Mouse (Mus musculus) embryonic facial prominence, embryonic 12.5 days (tissue): Measurements from ENCODE around the gene Tmem236. TPM values are rescaled to one million over a fixed set of nuclear protein-coding genes. Genes with fewer than 3 reads are reported as not detected.

ENCODE experiments used
- ATAC-seq: fragments of 200-750 bp; cut with Nextera tagmentation; 2 replicates; pipeline ENCODE4 v1.8.0; 2017; ENCODE audit not compliant: insufficient number of reproducible peaks, insufficient read depth, low FRiP score, low TSS enrichment
- H3K27ac ChIP-seq: fragments of 300-500 bp; sonication (generic); 2 replicates; pipeline ENCODE4 v1.5.1; 2016; ENCODE audit warnings: mild to moderate bottlenecking
- H3K27me3 ChIP-seq: fragments of 300-500 bp; sonication (generic); 2 replicates; pipeline ENCODE4 v1.6.1; 2016; ENCODE audit warnings: mild to moderate bottlenecking, moderate library complexity
- H3K36me3 ChIP-seq: fragments of 300-500 bp; sonication (generic); 2 replicates; pipeline ENCODE4 v1.6.1; 2016; ENCODE audit warnings: mild to moderate bottlenecking
- H3K4me1 ChIP-seq: fragments of 300-500 bp; sonication (generic); 2 replicates; pipeline ENCODE4 v1.6.1; 2016
- H3K4me2 ChIP-seq: fragments of 300-500 bp; sonication (generic); replicated peaks from 2 replicates; pipeline ENCODE4 v1.6.1; 2016; ENCODE audit warnings: mild to moderate bottlenecking, moderate library complexity
- H3K4me3 ChIP-seq: fragments of 300-500 bp; sonication (generic); 2 replicates; pipeline ENCODE4 v1.5.1; 2016; ENCODE audit warnings: mild to moderate bottlenecking
- H3K9ac ChIP-seq: fragments of 300-500 bp; sonication (generic); 2 replicates; pipeline ENCODE4 v1.6.1; 2016; ENCODE audit warnings: mild to moderate bottlenecking, moderate library complexity
- H3K9me3 ChIP-seq: fragments of 300-500 bp; sonication (generic); 2 replicates; pipeline ENCODE4 v1.6.1; 2016; ENCODE audit warnings: mild to moderate bottlenecking, moderate library complexity
- WGBS: fragments of 180-500 bp; shearing (Covaris S2); methylation state at CpG from one replicate; pipeline ENCODE4 v1.1.7; 2016; 5-methylcytosine and 5-hydroxymethylcytosine counted together
- polyA plus RNA-seq: library from polyadenylated mRNA; unstranded; fragments of >200 nt; fragmentation: Nextera tagmentation; extraction: Ambion mirVana; gene quantifications from 2 replicates; pipeline ENCODE4 v1.2.1, GENCODE M21; 2016

The Tmem236 gene
- polyA plus RNA-seq: 0.05 TPM in 1 of 2 replicates, not detected in the other

DNA sequence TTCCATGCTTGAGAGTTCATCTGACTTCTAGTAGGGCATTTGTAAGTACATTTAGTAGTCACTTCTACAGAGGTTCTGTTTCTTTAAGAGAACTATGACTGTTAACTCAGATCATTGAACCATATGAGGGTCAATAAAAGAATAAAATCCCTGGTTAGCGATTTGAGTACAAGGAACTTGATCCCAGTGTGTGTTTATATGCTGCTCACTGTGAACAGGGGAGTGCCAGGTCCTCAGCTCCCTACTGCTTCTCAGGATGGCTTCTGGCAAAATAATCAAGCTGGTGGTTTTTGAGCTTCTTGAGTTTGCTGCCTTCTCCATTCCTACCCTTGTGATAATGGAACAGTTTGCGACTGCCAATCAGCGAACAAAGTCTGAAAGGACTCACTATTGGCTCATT lies at the start of gene Tmem236:
Gene Tmem236 (plus strand): TSS at position 190 of the 400 bp plus-strand sequence.
- Histone ChIP-seq H3K4me1 (no peaks in the 10 kb centered on the region), H3K9ac (no peak within 1 kb of the TSS), H3K4me2 (no peak within 1 kb of the TSS), H3K9me3 (no peaks in the 10 kb centered on the region), H3K4me3 (no peak within 1 kb of the TSS), H3K36me3 (no peaks in the 10 kb centered on the region), H3K27ac (no peak within 1 kb of the TSS), H3K27me3 (no peaks in the 10 kb centered on the region)
- no peak for ATAC-seq
- 68% methylated on average over 3 of the region's 3 CpGs for WGBS

GRCm38 (mm10) chr2:14126387-14126786 lies 47.9 kb upstream of the Tmem236 start:
- WGBS: 90% methylated on average over 6 of the region's 6 CpGs
- no peak overlapping the region for H3K27ac ChIP-seq
- H3K27me3 ChIP-seq: no peaks in the 10 kb centered on the region

GRCm38 (mm10) chr2:14127629-14128028 lies 46.7 kb upstream of the Tmem236 start:
- H3K27ac ChIP-seq: no peak overlapping the region
- H3K9me3 ChIP-seq: no peaks in the 10 kb centered on the region
- H3K4me3 ChIP-seq: no peak overlapping the region
- peaks cover 38% of the 10 kb centered on the region for H3K36me3 ChIP-seq
- no peak for ATAC-seq
- H3K4me2 ChIP-seq: no peak overlapping the region
- WGBS: 56% methylated on average over 3 of the region's 3 CpGs
- no peak overlapping the region for H3K9ac ChIP-seq
- H3K4me1 ChIP-seq: no peaks in the 10 kb centered on the region
- H3K27me3 ChIP-seq: no peaks in the 10 kb centered on the region

More at GRCm38 (mm10) chr2:14126387-14126786, 47.9 kb upstream of the Tmem236 start:
- Histone ChIP-seq H3K4me2 (no peak overlapping the region), H3K36me3 (peaks cover 27% of the 10 kb centered on the region), H3K9me3 (no peaks in the 10 kb centered on the region), H3K9ac (no peak overlapping the region), H3K4me3 (no peak overlapping the region), H3K4me1 (no peaks in the 10 kb centered on the region)
- ATAC-seq: no peak

GRCm38 (mm10) chr2:14130641-14131339 lies 43.5 kb upstream of the Tmem236 start:
- H3K27me3 ChIP-seq: no peaks in the 10 kb centered on the region
- H3K4me3 ChIP-seq: no peak overlapping the region
- H3K4me1 ChIP-seq: no peaks in the 10 kb centered on the region
- H3K9me3 ChIP-seq: no peaks in the 10 kb centered on the region
- H3K9ac ChIP-seq: no peak overlapping the region
- ATAC-seq: no peak
- H3K36me3 ChIP-seq: peaks cover 32% of the 10 kb centered on the region
- WGBS: 91% methylated on average over 12 of the region's 12 CpGs
- no peak overlapping the region for H3K27ac ChIP-seq
- no peak overlapping the region for H3K4me2 ChIP-seq

DNA sequence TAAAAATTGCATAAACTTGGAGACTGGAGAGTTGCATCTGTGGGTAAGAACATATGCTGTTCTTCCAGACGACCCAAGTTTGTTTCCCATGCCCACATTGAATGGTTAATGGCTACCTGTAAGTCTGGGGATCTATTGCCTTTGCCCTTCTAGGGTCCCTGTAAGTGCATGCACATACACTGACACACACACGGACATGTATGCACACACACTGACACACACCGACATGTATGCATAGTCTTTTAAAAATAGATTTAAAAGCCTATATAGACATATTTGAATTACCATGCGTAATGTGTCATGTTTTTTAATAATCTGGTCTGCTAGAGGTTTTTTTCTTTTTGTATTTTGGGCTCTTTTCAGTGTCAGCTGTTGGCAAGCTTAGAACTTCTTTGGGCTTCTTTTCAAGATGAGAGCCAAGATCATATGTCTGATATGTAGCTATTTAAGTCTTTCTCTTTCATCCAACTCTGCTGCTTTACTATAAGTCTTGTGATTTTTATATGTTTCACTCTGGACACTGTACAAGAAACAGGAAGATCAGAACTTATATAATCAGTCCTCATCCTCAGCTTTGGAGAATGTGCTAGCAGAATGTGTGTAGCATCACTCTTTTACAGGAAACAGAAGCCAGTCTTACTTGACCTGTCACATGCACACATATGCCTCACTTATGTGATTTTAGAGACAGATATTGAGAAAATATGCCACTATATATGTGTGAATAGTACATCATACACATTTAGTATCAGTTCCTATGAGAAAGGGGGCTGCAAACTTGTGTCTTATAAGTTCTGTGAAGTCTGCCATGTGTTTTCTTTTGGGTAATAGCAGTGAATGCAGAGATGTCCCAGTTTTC lies 41.6 kb upstream of the Tmem236 start:
- H3K4me3 ChIP-seq: no peak overlapping the region
- H3K27me3 ChIP-seq: no peaks in the 10 kb centered on the region
- no peak overlapping the region for H3K4me2 ChIP-seq
- H3K36me3 ChIP-seq: peaks cover 26% of the 10 kb centered on the region
- no peaks in the 10 kb centered on the region for H3K4me1 ChIP-seq
- H3K9ac ChIP-seq: no peak overlapping the region
- H3K27ac ChIP-seq: no peak overlapping the region
- 91% methylated on average over 4 of the region's 4 CpGs for WGBS
- no peaks in the 10 kb centered on the region for H3K9me3 ChIP-seq
- ATAC-seq: no peak

GRCm38 (mm10) chr2:14136906-14137305 lies 37.4 kb upstream of the Tmem236 start:
- Histone ChIP-seq H3K4me2 (no peak overlapping the region), H3K4me1 (no peaks in the 10 kb centered on the region)

GRCm38 (mm10) chr2:14139590-14139989 lies 34.7 kb upstream of the Tmem236 start:
- Histone ChIP-seq H3K9ac (no peak overlapping the region), H3K9me3 (no peaks in the 10 kb centered on the region), H3K36me3 (peaks cover 45% of the 10 kb centered on the region), H3K4me2 (no peak overlapping the region), H3K27me3 (no peaks in the 10 kb centered on the region), H3K27ac (no peak overlapping the region), H3K4me1 (no peaks in the 10 kb centered on the region), H3K4me3 (no peak overlapping the region)
- 84% methylated on average over 6 of the region's 6 CpGs for WGBS
- ATAC-seq: no peak

More at GRCm38 (mm10) chr2:14136906-14137305, 37.4 kb upstream of the Tmem236 start:
- WGBS: 75% methylated on average over 3 of the region's 3 CpGs
- H3K9me3 ChIP-seq: no peaks in the 10 kb centered on the region
- H3K27me3 ChIP-seq: no peaks in the 10 kb centered on the region
- H3K9ac ChIP-seq: no peak overlapping the region
- ATAC-seq: 0 out of 2 replicates have a peak, but pooled peaks have one; percentile 72
- H3K27ac ChIP-seq: no peak overlapping the region
- H3K36me3 ChIP-seq: peaks cover 34% of the 10 kb centered on the region
- H3K4me3 ChIP-seq: no peak overlapping the region

DNA sequence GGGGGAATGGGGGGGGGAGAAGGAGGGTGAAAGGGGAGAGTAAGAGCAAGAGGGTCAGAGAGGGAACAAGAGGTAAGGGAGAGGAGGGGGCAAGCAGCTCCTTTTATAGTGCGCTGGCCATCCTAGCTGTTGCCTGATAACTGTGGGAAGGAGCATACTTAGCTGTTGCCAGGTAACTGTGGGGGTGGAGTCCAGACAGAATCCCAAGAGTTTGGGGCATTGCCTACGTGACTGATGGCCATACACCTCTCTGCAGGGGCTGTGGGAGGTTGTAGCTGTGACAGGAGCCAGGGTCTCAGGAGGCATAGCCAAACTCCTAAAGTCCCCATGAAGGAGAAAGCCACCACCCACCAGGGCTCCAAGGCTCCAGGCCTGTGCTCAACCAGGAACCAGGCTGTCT lies 34.3 kb upstream of the Tmem236 start:
- H3K4me3 ChIP-seq: no peak overlapping the region
- H3K9ac ChIP-seq: no peak overlapping the region
- ATAC-seq: no peak
- no peaks in the 10 kb centered on the region for H3K9me3 ChIP-seq
- peaks cover 50% of the 10 kb centered on the region for H3K36me3 ChIP-seq
- no peaks in the 10 kb centered on the region for H3K4me1 ChIP-seq
- no peak overlapping the region for H3K27ac ChIP-seq
- no peaks in the 10 kb centered on the region for H3K27me3 ChIP-seq
- no peak overlapping the region for H3K4me2 ChIP-seq
- 80% methylated on average over 2 of the region's 2 CpGs for WGBS

DNA sequence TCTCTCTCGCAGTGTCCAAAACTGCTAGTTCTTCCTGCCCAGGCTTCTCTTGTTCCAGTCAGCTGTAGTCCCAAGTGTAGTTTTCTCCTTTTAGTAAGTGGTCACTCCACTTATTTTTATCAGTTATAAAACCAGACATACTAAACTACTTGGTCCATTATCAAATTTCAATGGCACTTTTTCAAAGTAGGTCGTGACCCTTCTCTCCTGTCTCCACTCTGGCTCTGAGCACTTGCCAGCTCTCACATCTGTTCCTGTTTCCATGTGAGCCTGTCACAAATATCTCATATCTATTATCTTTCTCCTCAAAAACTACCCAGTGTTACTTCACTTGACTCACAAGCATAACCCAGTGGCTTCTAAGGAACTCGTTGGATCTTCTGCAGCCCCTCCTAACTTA lies 29.0 kb upstream of the Tmem236 start:
- Histone ChIP-seq H3K27ac (no peak overlapping the region), H3K27me3 (no peaks in the 10 kb centered on the region), H3K9ac (no peak overlapping the region), H3K4me1 (no peaks in the 10 kb centered on the region), H3K9me3 (no peaks in the 10 kb centered on the region), H3K4me3 (no peak overlapping the region), H3K36me3 (peaks cover 49% of the 10 kb centered on the region), H3K4me2 (no peak overlapping the region)
- 67% methylated on average over 3 of the region's 3 CpGs for WGBS
- ATAC-seq: no peak

DNA sequence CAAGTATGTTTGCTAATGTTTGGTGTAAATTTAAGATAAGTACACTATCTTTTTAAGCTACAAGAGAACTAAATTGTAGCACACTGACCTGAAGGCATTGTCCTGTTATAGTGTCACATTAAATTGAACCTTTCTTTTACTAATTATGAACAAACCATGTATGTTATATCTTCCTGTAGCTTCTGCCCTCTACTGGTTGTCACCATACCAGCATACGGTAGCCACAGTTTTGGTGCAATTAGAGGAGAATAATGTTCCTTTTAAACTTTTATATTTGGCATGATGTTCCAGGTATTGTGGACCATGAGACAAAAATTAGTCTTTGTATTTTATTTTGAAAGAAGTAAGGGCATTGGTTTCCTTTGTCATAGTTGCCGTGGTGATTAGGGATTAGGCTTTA lies 27.4 kb upstream of the Tmem236 start:
- Histone ChIP-seq H3K27me3 (no peaks in the 10 kb centered on the region), H3K4me1 (no peaks in the 10 kb centered on the region), H3K4me3 (no peak overlapping the region), H3K9ac (no peak overlapping the region), H3K9me3 (no peaks in the 10 kb centered on the region), H3K36me3 (peaks cover 36% of the 10 kb centered on the region), H3K4me2 (no peak overlapping the region), H3K27ac (no peak overlapping the region)
- WGBS: 88% methylated on average over 2 of the region's 2 CpGs
- no peak for ATAC-seq

DNA sequence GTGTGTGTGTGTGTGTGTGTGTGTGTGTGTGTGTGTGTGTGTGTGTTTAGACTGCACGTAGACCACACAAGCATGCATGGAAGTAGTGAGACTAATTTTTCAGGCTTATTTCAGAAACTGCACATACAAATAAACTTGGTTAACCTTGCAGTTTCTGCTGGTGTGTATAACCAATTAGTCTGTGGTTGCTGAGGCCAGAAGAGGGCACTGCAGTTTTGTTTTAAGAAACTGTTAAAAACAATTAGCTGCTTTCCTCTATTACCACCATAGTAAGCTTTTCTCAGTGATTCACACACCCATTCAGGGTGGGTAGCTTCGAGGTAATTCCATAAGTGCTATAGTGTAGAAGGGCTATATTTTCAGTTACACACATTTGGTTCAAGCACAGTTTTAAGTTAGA lies 23.5 kb upstream of the Tmem236 start:
- H3K4me3 ChIP-seq: no peak overlapping the region
- H3K36me3 ChIP-seq: peaks cover 14% of the 10 kb centered on the region
- no peak overlapping the region for H3K9ac ChIP-seq
- no peak for ATAC-seq
- no peak overlapping the region for H3K4me2 ChIP-seq
- WGBS: 98% methylated on average over 2 of the region's 2 CpGs
- no peaks in the 10 kb centered on the region for H3K9me3 ChIP-seq
- H3K27me3 ChIP-seq: no peaks in the 10 kb centered on the region
- H3K27ac ChIP-seq: no peak overlapping the region
- H3K4me1 ChIP-seq: no peaks in the 10 kb centered on the region

DNA sequence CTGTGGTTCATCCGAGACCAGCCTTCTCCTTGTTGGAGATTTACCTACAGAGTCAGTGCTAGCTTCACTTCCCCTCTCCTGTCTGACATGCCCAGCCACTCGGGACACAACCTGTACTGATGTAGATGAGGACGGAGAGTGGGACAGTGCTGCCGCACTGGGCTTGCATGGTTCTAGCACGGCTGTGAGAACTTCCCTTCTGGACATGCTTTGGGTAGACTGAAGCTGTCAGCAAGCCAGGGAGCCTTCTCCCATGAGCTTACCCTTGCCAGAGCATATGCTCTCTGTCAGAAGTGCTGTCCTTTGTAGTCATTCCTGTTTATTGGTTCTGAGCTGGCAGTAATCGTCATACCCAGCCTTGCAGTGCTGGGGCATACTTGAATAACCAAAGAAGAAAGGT lies 22.5 kb upstream of the Tmem236 start:
- Histone ChIP-seq H3K4me2 (no peak overlapping the region), H3K36me3 (peaks cover 8% of the 10 kb centered on the region; the same call in 1 of the 2 replicates), H3K4me1 (no peaks in the 10 kb centered on the region), H3K27ac (no peak overlapping the region), H3K27me3 (no peaks in the 10 kb centered on the region), H3K9ac (no peak overlapping the region), H3K9me3 (no peaks in the 10 kb centered on the region), H3K4me3 (no peak overlapping the region)
- WGBS: 90% methylated on average over 6 of the region's 6 CpGs
- no peak for ATAC-seq
